Mouse (Mus musculus): Measurements from ENCODE around the gene Scp2d1. TPM values are rescaled to one million over a fixed set of nuclear protein-coding genes. Genes with fewer than 3 reads are reported as not detected.
"Not testable (repeated sequence)": the region's sequence is repeated elsewhere in the genome, so short reads cannot be mapped to it uniquely, and the experiment has no call there.

Gene Scp2d1
- not detected for polyA plus RNA-seq (2021)

GRCm38 (mm10) chr2:144823356-144823755 is at the start of gene Scp2d1:
Scp2d1 (plus strand) TSS chr2:144823656.
- ATAC-seq, CTCF ChIA-PET, POLR2A ChIA-PET: not testable (repeated sequence)

GRCm38 (mm10) chr2:144774636-144775160 is 48.8 kb upstream of the Scp2d1 start:
- CTCF ChIA-PET: interaction anchor here (1.6 to 2.0 kb wide), 2 partner anchors 8 to 20 kb away, joined by 3 to 7 read pairs; no protein-coding TSS in a partner anchor
- DNase-seq (ENCODE audit: low read depth, low spot score) (no peak), ATAC-seq (no peak)
- in situ Hi-C loops (cut with MboI; ENCODE audit: low pct_unique_long_range_greater_than_20kb): no loop called here
- H3K27me3 ChIP-seq: no peaks in the 10 kb centered on the region
- TF ChIP-seq CTCF (IDR thresholded peaks at IDR 0.05): no peak
- POLR2A ChIA-PET: no interaction called here

More at GRCm38 (mm10) chr2:144823356-144823755, at the start of gene Scp2d1:
- in situ Hi-C loops (cut with MboI; ENCODE audit: low pct_unique_long_range_greater_than_20kb); DNase-seq (ENCODE audit: low read depth, low spot score); H3K27me3 ChIP-seq: not testable (repeated sequence)

GRCm38 (mm10) chr2:144775626-144776025 is 47.8 kb upstream of the Scp2d1 start:
- ChIA-PET CTCF (interaction anchor here (2.0 kb wide), 1 partner anchor 9 kb away, joined by 7 read pairs; no protein-coding TSS in a partner anchor), POLR2A (no interaction called here)
- no peak for DNase-seq (ENCODE audit: low read depth, low spot score)
- no peak for ATAC-seq
- in situ Hi-C loops (cut with MboI; ENCODE audit: low pct_unique_long_range_greater_than_20kb): no loop called here
- H3K27me3 ChIP-seq: no peaks in the 10 kb centered on the region
- no peak for TF ChIP-seq CTCF (IDR thresholded peaks at IDR 0.05)

- in situ Hi-C loops (cut with MboI; ENCODE audit: low pct_unique_long_range_greater_than_20kb): no loop called here
- DNase-seq (ENCODE audit: low read depth, low spot score): no peak
- H3K27me3 ChIP-seq: no peaks in the 10 kb centered on the region
- POLR2A ChIA-PET: no interaction called here
- CTCF ChIA-PET: interaction anchor here (1.5 kb wide), 1 partner anchor 19 kb away, joined by 3 read pairs; no protein-coding TSS in a partner anchor
- no peak for ATAC-seq
- TF ChIP-seq CTCF (IDR thresholded peaks at IDR 0.05): no peak
Measured at GRCm38 (mm10) chr2:144779263-144779662, 44.2 kb upstream of the Scp2d1 start.

- no peaks in the 10 kb centered on the region for H3K27me3 ChIP-seq
- no peak for TF ChIP-seq CTCF (IDR thresholded peaks at IDR 0.05)
- in situ Hi-C loops (cut with MboI; ENCODE audit: low pct_unique_long_range_greater_than_20kb): no loop called here
- ChIA-PET POLR2A (interaction anchor here (1.0 kb wide), 1 partner anchor 47 kb away, joined by 5 read pairs; no protein-coding TSS in a partner anchor), CTCF (interaction anchor here (1.0 kb wide), 1 partner anchor 20 kb away, joined by 4 read pairs; no protein-coding TSS in a partner anchor)
- no peak for DNase-seq (ENCODE audit: low read depth, low spot score)
- ATAC-seq: no peak
Measured at GRCm38 (mm10) chr2:144780731-144781130, 42.7 kb upstream of the Scp2d1 start.

GRCm38 (mm10) chr2:144781871-144782270 is 41.6 kb upstream of the Scp2d1 start:
- in situ Hi-C loops (cut with MboI; ENCODE audit: low pct_unique_long_range_greater_than_20kb): no loop called here
- DNase-seq (ENCODE audit: low read depth, low spot score) (no peak), ATAC-seq (no peak)
- TF ChIP-seq CTCF (IDR thresholded peaks at IDR 0.05): no peak
- CTCF ChIA-PET: interaction anchor here (0.7 kb wide), 1 partner anchor 10 kb away, joined by 3 read pairs; no protein-coding TSS in a partner anchor
- POLR2A ChIA-PET: no interaction called here
- no peaks in the 10 kb centered on the region for H3K27me3 ChIP-seq

GRCm38 (mm10) chr2:144782481-144782880 is 41.0 kb upstream of the Scp2d1 start:
- no peak for TF ChIP-seq CTCF (IDR thresholded peaks at IDR 0.05)
- H3K27me3 ChIP-seq: no peaks in the 10 kb centered on the region
- POLR2A ChIA-PET: no interaction called here
- DNase-seq (ENCODE audit: low read depth, low spot score) (no peak), ATAC-seq (no peak)
- in situ Hi-C loops (cut with MboI; ENCODE audit: low pct_unique_long_range_greater_than_20kb): no loop called here
- CTCF ChIA-PET: no interaction called here

GRCm38 (mm10) chr2:144783190-144783589 is 40.3 kb upstream of the Scp2d1 start:
- no peak for TF ChIP-seq CTCF (IDR thresholded peaks at IDR 0.05)
- H3K27me3 ChIP-seq: no peaks in the 10 kb centered on the region
- ChIA-PET POLR2A (no interaction called here), CTCF (interaction anchor here (1.6 kb wide), 1 partner anchor 15 kb away, joined by 4 read pairs; no protein-coding TSS in a partner anchor)
- ATAC-seq (no peak), DNase-seq (ENCODE audit: low read depth, low spot score) (no peak)
- in situ Hi-C loops (cut with MboI; ENCODE audit: low pct_unique_long_range_greater_than_20kb): no loop called here

GRCm38 (mm10) chr2:144783831-144784230 is 39.6 kb upstream of the Scp2d1 start:
- TF ChIP-seq CTCF (IDR thresholded peaks at IDR 0.05): no peak
- DNase-seq (ENCODE audit: low read depth, low spot score) (no peak), ATAC-seq (no peak)
- CTCF ChIA-PET: interaction anchor here (1.6 kb wide), 1 partner anchor 14 kb away, joined by 4 read pairs; no protein-coding TSS in a partner anchor
- in situ Hi-C loops (cut with MboI; ENCODE audit: low pct_unique_long_range_greater_than_20kb): no loop called here
- POLR2A ChIA-PET: no interaction called here
- H3K27me3 ChIP-seq: no peaks in the 10 kb centered on the region

GRCm38 (mm10) chr2:144791671-144792294 is 31.7 kb upstream of the Scp2d1 start:
- ChIA-PET CTCF (no interaction called here), POLR2A (no interaction called here)
- H3K27me3 ChIP-seq: no peaks in the 10 kb centered on the region
- no peak for ATAC-seq
- no peak for DNase-seq (ENCODE audit: low read depth, low spot score)
- in situ Hi-C loops (cut with MboI; ENCODE audit: low pct_unique_long_range_greater_than_20kb): no loop called here
- TF ChIP-seq CTCF (IDR thresholded peaks at IDR 0.05): no peak

GRCm38 (mm10) chr2:144797515-144797914 is 25.9 kb upstream of the Scp2d1 start:
- no peak for ATAC-seq
- in situ Hi-C loops (cut with MboI; ENCODE audit: low pct_unique_long_range_greater_than_20kb): no loop called here
- ChIA-PET CTCF (interaction anchor here (1.2 to 1.6 kb wide), 3 partner anchors 8 to 33 kb away, joined by 3 to 4 read pairs (median 4); no protein-coding TSS in a partner anchor), POLR2A (interaction anchor here (0.8 kb wide), 1 partner anchor 19 kb away, joined by 3 read pairs; no protein-coding TSS in a partner anchor)
- peaks cover 6% of the 10 kb centered on the region for H3K27me3 ChIP-seq
- no peak for TF ChIP-seq CTCF (IDR thresholded peaks at IDR 0.05)
- DNase-seq (ENCODE audit: low read depth, low spot score): no peak
